Mouse (Mus musculus) inflammation-experienced regulatory T-cells, adult 6 months (primary cell): ENCODE data around the gene Gm17622. TPM values are rescaled to one million over a fixed set of nuclear protein-coding genes. Genes with fewer than 3 reads are reported as not detected.

Source experiments
- ATAC-seq: one replicate; pipeline ENCODE4 v1.8.0; 2017
- polyA plus RNA-seq, 3 experiments: library from polyadenylated mRNA; unstranded; fragments of 100-300 nt; shearing (Covaris generic); gene quantifications; one replicate each; pipeline ENCODE4 v1.2.1; 2017

Gene Gm17622
- not detected for polyA plus RNA-seq

DNA sequence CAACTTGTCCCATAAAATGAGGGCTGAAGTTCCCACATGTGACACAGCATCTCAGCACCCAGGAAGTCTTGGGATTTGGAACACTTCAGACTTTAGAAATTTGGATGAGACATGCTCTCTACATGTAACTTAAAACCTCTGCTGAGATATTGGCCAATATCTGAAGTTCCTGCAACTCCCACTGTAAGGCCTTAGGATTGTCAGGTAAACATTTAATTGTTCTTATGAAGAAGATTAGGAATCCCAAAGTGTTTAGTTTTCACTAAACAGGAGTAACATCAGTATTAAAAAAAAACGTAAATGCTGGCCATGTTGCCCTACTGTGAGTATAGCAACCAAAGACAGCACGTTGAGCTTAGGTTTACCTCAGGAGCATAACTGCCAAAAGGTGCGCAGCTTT, at the start of gene Gm17622:
Gm17622 (plus strand) TSS at position 301 of the 400 bp plus-strand sequence.
- no peak for ATAC-seq

DNA sequence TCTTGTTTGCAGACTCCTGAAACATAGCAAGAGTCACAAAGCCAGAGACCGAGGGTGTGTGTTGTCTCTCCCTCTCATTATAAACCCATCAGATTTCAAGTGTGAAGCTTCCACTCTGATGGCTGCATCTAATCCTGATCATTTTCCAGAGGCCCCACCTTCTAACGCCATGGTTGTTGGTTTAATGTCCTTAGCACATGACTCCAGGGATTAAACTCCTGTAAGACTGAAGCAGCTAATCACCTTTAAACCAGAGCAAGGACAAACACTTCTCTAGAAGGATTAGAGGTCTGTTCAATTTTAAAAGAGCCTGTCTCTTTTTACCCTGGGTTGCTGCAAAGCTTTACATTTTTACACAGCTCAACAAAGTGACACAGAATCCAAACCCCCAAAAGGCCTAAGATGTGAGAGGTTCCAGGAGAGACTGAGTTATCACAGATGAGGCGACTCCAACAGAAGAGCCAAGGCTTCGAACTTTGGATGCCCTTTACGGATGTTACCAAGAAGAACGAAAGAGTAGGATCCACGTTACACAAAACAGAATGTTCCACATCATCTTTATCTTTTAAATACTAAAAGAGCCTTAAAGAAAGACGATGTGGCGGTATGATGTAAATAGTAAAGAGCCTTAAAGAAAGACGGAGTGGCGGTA, 40.2 kb upstream of the Gm17622 start:
- no peak for ATAC-seq

DNA sequence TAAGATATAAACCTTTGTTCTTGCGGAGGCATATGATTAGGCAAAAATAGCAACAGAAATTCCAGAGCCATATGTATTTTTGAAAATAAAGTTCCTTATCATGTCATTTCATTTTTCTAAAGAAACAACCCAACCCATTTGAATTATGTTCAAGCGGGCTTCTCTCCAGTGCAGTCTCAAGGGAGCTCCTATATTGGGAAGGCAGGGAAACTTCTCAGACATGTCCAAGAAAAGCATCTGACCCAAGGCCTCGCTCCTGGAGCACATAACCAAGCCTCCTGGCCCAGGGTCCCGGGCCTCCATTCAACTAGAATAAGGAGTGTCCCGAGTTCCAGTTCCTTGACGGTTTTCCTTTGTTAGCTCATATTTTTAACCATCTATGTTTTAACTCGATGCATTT, 39.7 kb upstream of the Gm17622 start:
- ATAC-seq: no peak

DNA sequence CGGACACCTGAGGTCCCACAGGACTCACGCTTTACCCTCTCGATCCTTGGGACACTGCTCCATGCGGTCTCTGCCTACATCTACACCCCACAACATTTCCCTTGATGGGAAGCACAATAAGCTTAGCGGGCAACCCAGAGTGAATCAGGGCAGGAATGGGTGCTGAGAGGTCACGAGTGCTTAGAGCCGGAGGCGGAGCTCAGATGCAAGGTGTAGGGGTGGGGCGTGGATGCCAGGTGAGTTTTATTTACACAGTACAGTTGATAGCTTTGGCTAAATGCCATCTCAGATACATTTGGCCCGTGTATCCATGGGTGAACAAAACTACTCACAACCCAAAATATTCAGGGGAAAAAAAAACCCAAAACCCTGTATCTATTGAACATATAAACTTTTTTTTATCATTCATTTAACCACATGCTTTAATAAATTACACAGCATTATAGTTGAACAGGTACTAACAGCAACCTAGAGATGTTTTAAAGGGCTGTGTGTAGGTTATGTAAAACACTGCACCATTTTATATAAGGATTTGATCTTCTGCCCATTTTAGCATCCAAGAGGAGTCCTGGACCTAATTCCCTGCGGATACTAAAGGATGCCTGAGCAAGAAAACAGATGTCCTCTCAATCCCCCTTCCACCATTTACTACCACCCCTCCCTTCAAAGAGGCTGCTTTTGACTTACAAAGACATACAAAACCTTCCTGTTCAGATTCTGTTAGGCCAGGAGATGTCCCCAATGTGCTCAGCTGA, 39.0 kb upstream of the Gm17622 start:
- ATAC-seq: no peak

DNA sequence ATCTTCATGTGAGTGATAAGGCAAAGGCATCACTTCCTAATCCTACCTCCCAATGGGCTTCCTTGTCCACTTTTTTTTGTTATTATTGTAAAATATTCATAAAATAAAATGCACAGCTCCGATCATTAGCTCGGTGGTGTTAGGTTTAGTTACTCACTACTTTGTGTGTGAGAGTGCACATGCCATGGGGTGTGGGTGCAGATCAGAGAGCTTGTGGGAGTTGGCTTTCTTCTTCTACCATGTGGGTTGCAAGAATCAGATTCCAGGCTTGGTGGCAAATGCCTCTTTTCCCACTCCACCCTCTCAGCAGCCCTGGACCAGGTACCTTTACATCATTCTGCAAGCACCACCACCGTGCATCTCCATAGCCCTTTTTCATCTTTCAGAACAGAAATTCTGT, 37.9 kb upstream of the Gm17622 start:
- ATAC-seq: no peak

DNA sequence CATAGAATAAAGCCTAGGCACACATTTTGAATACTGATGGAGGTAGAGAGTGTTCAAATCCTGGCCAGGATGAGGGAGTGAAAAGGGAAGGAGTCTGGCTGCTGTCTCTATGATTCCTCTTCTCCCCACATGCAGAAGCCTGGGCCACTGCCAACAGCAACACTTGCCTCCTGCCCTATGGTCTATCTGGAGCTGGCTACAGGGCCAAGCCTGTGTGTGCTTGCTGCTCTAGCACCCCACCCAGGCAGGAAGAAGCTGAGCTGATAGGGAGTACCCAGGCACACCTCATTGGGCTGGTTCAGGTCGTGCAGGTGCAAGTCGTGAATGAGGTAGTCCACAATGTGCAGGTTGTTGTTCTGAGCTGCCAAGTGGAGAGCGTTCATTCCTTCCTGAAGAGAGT, 36.2 kb upstream of the Gm17622 start:
- no peak for ATAC-seq

DNA sequence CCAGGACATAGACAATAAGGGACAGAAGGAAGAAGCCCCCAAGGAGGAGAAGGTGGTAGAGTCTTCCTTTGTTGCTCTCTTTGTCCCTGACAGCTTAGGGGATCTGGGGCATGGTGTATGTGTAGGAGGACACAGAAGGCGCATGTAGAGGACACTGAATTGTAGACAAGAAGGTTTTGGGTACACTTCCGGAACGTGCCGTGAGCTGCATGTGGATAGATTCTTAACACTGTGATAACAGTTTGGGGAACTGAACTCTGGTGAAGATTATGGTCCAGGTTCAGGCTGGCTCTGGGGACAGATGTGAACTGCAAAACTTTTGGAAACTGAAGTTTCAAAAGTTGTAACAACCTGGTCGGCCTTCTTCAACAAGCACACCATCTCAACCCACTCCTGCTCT, 33.0 kb upstream of the Gm17622 start:
- no peak for ATAC-seq

DNA sequence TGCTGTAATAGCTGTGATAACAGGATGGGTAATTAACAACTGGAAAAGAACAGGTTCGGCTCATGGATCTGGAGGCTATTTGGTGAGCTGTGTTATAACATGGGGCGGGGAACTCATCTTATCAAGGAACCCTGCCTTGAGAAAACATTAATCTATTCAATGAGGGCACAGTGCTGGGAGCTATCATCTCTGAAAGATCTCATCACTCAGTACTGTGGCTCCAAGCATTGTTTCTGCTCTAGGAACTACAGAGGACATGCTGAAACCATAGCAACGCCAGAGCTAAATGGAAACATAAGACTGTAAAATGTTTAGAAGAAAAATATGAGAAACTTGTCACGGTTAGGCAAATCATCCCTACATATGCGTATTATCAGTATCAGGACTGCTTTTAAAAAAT, 32.5 kb upstream of the Gm17622 start:
- ATAC-seq: no peak

DNA sequence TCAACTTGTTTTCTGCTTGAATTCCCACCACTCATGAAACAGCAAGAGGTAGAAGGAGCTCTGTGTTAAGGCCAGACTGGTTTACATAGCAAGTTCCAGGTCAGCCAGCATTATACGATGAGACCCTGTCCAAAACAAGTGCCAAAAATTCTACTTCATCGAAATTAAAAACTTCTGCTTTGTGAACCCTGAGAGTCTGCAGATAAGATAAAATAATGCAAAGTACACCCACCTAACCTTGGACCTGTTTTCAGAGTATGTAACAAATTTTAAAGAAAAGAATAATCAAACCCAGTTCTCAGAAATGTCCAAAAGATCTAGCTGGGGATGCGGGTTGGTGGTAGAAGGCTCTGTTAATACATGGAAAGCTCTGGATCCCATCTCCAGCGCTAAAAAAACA, 31.9 kb upstream of the Gm17622 start:
- no peak for ATAC-seq

DNA sequence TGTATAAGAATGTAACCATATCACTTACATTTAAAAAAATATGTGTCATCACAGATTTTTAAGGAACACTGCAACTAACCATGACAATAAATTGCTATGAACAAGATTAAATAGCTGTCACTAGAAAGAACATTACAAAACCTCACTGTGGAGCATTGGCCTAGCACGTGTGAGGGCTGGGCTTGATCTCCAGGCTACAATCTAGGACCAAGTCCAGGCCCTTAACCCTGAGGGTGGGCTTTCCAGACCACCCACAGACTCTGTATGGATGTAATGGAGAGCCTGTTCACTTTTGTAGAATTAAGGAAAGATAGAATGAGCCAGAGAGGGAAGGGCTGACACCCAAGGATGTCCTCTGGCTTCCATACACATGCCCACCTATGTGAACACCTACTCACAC, 27.9 kb upstream of the Gm17622 start:
- ATAC-seq: no peak

DNA sequence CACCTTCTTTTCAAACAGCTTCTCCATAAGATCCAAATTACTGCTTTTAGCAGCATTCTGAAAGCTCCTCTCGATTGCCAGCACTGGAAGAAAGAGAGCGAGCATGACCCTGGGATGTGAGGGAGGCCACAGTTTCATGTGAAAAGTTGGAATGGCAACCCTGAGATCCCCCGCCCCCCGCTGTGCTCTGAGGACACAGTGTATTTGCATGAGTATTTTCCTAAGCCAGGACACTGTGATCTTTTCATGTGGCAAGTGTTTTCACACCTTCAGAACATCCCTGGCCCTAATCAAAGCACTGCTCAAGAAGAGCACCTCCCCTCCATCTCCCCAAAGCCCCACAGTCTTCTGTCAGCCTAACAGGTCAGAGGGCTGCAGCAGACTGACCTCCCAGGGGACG, 25.2 kb upstream of the Gm17622 start:
- no peak for ATAC-seq

DNA sequence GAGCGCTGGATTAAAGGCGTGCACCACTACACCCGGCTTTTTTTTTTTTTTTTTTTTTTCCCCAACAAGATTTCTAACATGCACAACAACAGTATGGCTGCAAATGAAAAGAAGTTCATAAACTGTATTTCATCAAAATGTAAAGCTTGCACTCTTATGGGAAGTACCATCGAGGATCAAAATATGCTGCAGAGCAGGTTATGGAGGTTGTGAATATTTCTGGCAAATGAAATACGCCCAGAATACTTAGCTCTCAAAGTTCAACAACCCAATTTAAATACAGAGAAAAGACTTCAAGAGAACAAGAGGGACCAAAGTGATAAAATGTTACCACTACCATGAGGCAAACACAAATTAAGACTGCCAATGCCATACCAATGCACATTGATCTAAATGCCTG, 21.9 kb upstream of the Gm17622 start:
- no peak for ATAC-seq

DNA sequence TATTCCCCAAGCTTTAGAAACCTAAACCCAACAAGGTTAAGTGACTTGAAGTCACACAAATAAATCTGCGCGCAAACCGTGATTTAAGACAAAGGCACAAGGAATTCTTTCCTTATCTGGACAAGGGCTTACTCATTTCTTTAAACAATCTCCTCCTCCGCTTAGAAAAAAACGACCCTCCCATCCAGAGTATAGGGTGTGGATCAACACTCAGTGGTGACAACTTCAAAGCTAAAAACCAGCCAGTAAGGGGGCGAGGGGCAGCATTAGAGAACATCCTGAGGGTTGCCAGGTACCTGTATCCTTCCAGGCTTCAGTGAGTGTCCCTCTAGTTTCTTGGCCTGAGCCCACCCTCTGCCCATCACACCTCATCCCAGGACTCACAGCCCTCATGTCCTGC, 20.0 kb upstream of the Gm17622 start:
- ATAC-seq: no peak

DNA sequence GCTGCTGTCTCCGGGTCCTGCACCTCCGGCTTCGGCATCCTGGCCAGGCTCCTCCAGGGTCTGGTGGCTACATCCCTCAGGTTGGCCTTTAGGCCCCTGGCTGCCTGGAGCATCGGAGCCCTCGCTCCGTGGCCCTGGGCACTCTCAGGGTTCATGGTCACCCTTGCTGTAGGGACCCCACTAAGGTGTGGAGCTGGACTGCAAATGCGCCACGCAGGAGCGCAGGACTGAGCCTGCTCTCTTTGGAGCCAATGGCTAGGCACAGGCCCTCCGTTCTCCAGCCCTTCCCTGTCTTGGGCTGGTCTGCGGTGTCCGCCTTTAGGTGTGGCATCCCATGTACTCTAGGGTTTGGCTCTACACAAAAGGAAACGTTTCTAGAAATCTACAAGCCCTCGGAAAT, 19.6 kb upstream of the Gm17622 start, which contains the start of gene Ankdd1b:
Ankdd1b (minus strand) TSS at position 242 of the 400 bp plus-strand sequence.
- no peak for ATAC-seq

DNA sequence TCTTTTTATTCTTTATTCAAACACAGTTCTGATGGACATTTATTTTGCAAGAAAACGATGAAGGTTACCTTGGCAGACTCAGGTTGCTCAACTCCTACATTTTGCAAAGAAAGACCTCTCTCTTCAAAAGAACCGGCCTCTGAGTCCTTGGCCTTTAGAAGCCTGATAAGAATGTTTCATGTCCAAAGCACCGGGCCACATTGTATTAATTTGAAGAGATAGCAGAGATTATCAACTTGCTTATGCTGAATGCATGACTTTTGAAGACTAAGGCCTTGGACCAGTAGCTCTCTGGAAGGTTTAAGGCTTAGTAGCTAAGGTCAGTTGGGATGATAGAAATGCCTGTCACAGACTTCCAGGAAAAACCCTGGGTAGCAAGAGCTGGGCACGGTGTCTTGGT, 13.3 kb upstream of the Gm17622 start:
- ATAC-seq: no peak

DNA sequence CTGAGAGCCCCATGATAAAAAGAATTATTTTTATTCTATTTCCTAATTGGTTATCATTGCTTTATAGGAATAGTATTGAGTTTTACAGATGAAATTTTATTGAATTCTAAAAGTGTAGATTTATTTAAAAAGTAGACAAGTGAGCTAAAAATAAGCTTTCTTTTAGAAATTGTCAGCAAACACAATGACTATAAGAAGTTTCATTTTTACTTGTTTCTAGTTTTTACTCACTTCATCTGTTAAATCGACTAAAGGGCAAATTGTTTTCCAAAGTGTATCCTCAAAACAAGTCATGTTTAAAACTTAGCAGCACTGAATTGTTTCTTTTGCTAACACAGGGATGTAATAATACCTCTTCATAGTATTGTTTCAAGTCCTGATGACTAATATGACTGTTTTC, 11.5 kb upstream of the Gm17622 start:
- no peak for ATAC-seq

DNA sequence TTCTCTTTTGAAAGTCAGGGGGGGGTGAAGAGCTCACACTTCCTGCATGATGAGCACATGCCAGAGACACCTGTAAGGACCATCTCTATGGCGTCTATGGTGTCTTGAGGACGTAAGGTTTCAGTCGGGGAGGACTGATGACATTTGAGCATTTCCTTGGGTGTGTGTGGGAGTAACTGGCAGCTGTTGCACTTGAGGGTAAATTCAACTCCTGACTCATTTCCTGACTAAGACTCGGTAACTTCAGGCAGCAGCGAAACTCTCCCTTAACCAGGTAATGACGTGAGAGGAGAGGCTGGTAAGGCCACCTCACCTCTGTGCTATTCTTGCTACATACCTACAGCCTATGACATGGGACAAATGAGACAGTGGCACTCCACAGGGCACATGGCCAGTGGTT, 3.3 kb upstream of the Gm17622 start:
- ATAC-seq: peak; percentile 95

DNA sequence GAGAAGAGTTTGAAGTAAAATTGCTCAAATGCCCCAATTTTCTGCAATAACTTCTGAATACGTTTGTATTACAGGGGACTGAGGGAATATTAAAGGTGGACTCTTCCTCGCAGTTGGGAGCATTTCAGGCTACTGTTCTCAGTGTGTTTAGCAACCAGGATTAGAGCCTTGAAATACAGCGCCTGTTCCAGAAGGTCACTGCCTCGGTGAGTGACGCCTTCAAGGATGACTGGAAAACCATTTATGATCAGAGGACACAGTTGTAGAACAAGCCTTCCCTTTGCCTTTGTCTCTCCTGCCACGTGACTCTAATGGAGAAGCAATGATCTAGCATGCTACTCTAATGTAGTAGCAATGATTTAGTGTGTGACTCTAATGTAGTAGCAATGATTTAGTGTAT, 2.6 kb upstream of the Gm17622 start:
- ATAC-seq: no peak

DNA sequence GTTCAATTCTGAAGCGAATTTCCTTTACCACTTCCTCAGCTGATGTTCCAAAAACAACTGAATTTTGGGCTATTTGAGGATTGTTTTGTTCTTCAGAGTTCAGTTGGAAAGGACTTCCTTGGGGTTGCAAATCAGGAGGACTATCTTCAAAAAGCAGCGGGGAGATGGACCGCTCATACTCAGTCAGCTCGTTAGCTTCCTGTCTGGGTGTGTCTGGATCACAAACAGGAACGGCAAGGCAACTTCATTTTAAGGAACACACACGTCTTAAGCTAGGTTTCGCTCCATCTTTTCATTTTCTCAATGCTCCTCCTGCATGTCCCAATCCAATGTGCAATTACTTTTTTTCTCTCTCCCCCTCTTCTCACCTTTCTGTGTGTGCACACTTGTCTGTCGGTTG, 6.1 kb downstream of the Gm17622 start:
- no peak for ATAC-seq

DNA sequence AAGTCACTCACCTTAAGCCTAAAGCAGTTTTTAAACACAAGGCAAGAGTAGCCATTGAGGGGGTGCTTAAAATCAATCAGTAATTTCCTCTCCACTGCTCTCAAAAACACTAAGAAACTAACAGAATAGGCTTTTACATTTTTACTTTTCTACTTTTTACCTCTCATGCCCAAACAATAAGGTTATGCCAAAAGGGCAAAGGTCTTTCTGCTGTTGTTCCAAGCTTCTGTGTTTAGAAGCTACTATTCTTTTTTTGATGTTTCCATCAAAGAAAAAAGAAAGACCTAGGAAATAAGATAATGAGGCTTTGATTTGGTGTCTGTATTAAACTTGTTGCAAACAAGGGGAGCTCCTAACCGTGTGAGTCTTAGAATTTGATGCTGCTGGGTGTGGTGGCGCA, 9.4 kb downstream of the Gm17622 start:
- no peak for ATAC-seq

DNA sequence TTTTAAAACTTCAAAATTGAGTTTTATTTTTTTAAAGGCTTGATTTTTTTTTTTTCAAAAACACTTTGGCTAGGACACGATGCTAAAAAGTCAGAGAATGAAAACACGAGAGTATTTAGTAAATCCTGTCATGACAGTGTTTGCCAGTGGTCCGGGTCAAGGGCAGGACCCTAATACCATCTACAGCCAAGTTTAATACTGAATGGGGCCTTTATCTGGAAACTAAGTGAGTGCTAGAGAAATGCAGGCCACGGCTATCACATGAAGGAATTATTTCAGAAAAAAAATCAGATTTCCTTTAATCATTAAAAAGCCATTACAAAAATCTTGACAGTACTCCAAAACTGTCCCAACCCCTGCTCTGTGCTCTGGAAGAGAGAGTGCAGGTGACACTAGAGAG, 15.1 kb downstream of the Gm17622 start:
- ATAC-seq: no peak

DNA sequence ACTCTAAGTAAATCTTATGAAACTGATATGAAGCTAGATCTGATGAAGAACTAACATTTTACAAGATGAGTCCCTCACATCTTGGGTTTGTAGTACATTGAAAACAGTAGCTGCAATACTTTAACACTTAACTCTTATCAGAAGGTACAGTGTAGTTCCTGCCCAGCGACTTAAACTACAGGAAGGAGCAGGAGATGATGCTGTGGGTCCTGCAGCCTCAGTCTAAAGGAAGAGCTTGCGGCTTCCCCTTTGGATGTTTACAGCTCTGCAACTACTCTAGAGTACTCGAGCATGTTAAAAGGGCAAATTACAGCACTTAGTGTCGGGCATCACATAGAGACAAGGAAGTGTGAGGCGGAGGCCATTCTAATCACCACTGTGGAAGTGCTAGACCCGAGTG, 15.8 kb downstream of the Gm17622 start:
- no peak for ATAC-seq

DNA sequence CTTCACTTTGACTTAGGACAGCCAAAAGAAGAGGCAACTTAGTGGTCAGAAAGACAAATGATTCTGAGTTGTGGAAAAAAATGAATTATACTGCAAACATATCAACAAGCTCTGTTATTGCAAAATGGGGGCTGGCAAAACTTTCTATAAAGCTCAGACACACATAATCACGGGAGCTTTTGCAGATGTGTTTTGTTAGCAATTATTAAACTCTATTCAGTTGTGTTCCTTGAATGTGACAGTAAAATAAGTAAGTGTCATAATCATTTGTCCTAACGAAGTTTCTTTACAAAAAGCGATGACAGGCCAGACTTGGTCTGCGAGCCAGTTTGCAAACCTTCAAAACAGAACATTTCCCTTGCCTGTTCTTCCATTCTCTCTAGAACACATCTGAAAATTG, 17.0 kb downstream of the Gm17622 start:
- ATAC-seq: no peak

DNA sequence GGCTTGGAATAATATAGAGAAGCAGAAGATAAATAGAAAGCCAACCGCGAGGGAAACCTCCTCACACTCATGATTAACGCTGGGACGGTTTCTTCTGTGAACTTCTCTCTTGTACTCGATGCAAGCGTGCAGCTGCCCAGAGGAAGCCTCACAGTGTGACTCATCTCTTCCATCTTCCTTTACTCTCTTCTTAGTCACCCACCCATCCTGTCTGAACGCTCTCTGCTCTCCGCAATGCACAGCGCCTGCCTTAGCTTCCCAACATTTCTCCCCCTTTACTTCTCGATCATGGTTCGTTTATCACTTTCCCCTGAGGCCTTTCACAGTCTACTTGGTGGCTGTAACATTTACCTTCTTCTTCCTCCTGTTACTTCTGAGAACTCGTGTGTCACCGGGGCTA, 20.1 kb downstream of the Gm17622 start:
- peak; percentile 93 for ATAC-seq

DNA sequence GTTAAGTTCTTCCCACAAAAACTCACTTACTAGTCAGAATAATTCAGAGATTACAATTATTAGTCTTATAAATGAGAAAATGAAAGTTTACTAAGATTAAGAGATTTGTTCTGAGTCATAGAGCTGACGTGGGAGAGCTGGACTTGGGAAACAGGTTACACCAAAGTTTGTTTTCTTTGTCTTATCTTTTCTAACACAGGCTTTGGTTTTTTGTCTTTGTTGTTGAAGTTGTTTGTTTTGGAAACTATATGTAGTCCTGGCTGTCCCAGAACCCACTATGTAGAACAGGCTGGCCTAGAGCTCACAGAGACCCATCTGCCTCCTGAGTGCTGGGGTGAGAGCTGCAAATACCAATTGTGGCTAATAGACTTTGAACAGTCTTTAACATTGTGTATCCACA, 20.7 kb downstream of the Gm17622 start:
- peak; percentile 44 for ATAC-seq
